Mouse (Mus musculus) lung, embryonic 14.5 days (tissue): ENCODE results near the gene Fam172a. TPM values are rescaled to one million over a fixed set of nuclear protein-coding genes. Genes with fewer than 3 reads are reported as not detected.

ENCODE experiments used
- ATAC-seq: fragments of 200-750 bp; cut with Nextera tagmentation; 2 replicates; pipeline ENCODE4 v1.8.0; 2017; ENCODE audit warnings: mild to moderate bottlenecking, moderate TSS enrichment, moderate library complexity; ENCODE audit not compliant: insufficient read depth
- DNase-seq: peaks from one replicate; pipeline ENCODE4 v3.0.0-alpha.2; 2015
- H3K27ac ChIP-seq: fragments of 300-500 bp; sonication (generic); 2 replicates; pipeline ENCODE4 v1.5.1; 2014; ENCODE audit warnings: low read depth, mild to moderate bottlenecking, moderate library complexity
- H3K27me3 ChIP-seq: fragments of 300-500 bp; sonication (generic); 2 replicates; pipeline ENCODE4 v1.6.1; 2014; ENCODE audit warnings: low read length, control low read depth; ENCODE audit not compliant: insufficient read depth
- H3K36me3 ChIP-seq: fragments of 300-500 bp; sonication (generic); 2 replicates; pipeline ENCODE4 v1.6.1; 2014; ENCODE audit warnings: control low read depth; ENCODE audit not compliant: insufficient read depth
- H3K4me1 ChIP-seq: fragments of 300-500 bp; sonication (generic); 2 replicates; pipeline ENCODE4 v1.6.1; 2014; ENCODE audit warnings: antibody characterized with exemption, control low read depth; ENCODE audit not compliant: insufficient read depth
- H3K4me2 ChIP-seq: fragments of 300-500 bp; sonication (generic); 2 replicates; pipeline ENCODE4 v1.6.1; 2014; ENCODE audit warnings: mild to moderate bottlenecking
- H3K4me3 ChIP-seq: fragments of 300-500 bp; sonication (generic); 2 replicates; pipeline ENCODE4 v1.5.1; 2014; ENCODE audit warnings: low read depth, low read length
- H3K9ac ChIP-seq: fragments of 300-500 bp; sonication (generic); 2 replicates; pipeline ENCODE4 v1.6.1; 2014
- H3K9me3 ChIP-seq: fragments of 300-500 bp; sonication (generic); 2 replicates; pipeline ENCODE4 v1.6.1; 2016; ENCODE audit warnings: low read depth, low read length, control low read depth
- CTCF ChIP-seq: IDR thresholded peaks from 2 replicates; pipeline ENCODE4 v1.5.1; 2016; ENCODE audit warnings: antibody characterized with exemption, low read depth
- WGBS: fragments of 180-500 bp; shearing (Covaris S2); extraction: QIAGEN DNeasy Blood & Tissue Kit; methylation state at CpG from one replicate; pipeline ENCODE4 v1.1.7; 2014; 5-methylcytosine and 5-hydroxymethylcytosine counted together
- polyA plus RNA-seq: library from polyadenylated mRNA; unstranded; fragments of >200 nt; fragmentation: Nextera tagmentation; extraction: Ambion mirVana; gene quantifications from 2 replicates; pipeline ENCODE4 v1.2.1, GENCODE M21; 2014

Gene Fam172a
- polyA plus RNA-seq, 1 experiment from 2014 or later: 31.4 TPM

DNA sequence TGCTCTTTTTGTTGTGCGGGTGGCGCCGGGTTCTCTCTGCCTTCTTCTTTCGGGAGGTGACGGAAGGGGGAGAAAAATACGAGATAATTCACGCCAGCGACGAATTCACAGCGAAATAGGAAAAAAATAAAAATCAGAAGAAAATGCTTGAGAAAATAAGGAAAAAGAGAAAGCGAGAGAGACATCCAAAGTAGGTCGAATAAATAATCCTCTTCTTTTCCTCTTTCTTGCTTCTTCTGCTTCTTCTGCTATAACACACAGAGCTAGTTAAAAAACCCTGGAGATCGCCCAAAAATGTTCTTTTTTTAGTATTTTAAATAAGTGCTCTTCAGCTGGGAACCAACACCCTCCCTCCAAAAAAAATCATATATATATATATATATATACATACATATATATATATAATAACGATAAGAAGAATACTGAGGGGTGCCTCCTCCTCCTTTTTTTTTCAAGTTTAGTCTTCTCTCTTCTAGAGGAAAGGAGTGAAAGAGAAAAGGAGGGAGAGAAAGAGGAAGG, 497.9 kb downstream of the Fam172a start, which contains the start of gene Nr2f1:
Nr2f1 (minus strand) TSS at position 116 of the 519 bp plus-strand sequence.
- H3K9me3 ChIP-seq: no peaks in the 10 kb centered on the region
- peaks cover 27% of the 10 kb centered on the region for H3K27me3 ChIP-seq
- peak within 1 kb of the TSS; percentile 91 for H3K27ac ChIP-seq
- H3K4me3 ChIP-seq: peak within 1 kb of the TSS; percentile 58
- 1% methylated on average over 14 of the region's 14 CpGs for WGBS
- peak within 1 kb of the TSS; percentile 67 for H3K9ac ChIP-seq
- ATAC-seq: no peak
- DNase-seq: peak; percentile 33
- peaks cover 7% of the 10 kb centered on the region; the same call in 1 of the 2 replicates for H3K36me3 ChIP-seq
- peaks cover 5% of the 10 kb centered on the region for H3K4me1 ChIP-seq
- peak within 1 kb of the TSS; percentile 80 for H3K4me2 ChIP-seq
- no peak for TF ChIP-seq CTCF

DNA sequence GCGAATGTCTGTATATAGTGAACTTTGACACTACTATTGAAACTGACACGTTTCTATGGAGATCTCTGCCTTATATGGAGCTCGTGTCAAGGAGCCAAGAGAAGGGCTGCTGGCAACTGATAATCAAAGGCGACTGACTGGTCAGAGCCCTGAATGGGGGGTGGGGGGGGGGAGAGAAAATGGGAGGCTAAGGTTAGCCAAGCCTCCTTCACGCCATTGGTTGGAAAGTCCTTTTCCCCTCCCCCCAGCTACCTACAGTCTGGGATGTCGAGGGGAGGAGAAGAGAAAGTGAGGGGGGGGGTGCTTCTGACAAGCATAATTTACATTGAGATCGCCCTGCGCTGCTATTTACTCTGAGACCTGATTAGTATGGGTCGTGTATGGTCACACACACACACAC, 498.6 kb downstream of the Fam172a start:
- 2% methylated on average over 9 of the region's 9 CpGs for WGBS
- TF ChIP-seq CTCF: no peak
- Histone ChIP-seq H3K9ac (no peak overlapping the region), H3K9me3 (no peaks in the 10 kb centered on the region), H3K4me3 (peak overlapping the region; percentile 58), H3K27me3 (peaks cover 23% of the 10 kb centered on the region), H3K4me1 (no peaks in the 10 kb centered on the region), H3K36me3 (peaks cover under 1% of the 10 kb centered on the region; the same call in 1 of the 2 replicates), H3K27ac (no peak overlapping the region), H3K4me2 (peak overlapping the region; percentile 80)
- peak; percentile 89 for DNase-seq
- peak; percentile 45 for ATAC-seq

DNA sequence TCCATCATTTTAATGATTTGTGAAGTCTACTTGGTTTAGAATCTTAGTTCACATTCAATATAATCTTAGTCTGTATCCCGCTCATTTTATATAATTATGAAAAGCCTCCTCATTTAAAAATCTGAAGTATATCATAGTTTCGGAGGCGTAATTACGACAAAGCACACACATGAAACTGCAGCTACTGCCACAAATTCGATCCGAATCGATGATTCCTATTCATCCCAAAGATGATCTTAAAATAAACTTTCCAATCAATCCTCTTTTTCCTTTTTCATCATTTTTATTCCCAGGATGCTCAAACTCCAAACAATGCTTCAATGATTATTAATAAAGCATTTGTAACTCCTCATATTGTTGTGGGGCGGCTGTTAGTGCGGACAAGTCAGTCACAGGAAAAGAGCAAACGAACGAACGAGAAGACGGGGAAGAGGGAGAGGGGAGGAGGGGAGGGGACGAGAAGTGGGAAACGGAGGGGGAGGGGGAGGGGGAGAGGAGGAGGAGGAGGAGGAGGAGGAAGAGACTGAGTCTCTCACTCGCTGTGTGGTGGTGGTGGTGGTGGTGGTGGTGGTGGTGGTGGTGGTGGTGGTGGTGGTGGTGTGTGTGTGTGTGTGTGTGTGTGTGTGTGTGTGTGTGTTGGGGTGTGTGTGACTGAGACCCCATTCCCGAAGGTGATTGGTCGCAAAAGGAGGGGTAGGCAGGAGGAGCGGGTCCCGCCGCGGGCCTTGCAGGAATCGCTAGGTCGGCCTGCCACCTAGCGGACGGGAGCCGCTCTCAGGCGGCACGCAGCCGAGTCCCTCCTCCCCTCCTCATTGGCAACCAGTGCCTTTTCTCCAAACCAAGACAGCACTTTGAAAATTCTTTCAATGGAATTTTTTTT, 499.4 kb downstream of the Fam172a start:
- peak; percentile 59 for ATAC-seq
- Histone ChIP-seq H3K36me3 (no peaks in the 10 kb centered on the region), H3K9ac (peak overlapping the region; percentile 35; the same call in 1 of the 2 replicates), H3K9me3 (no peaks in the 10 kb centered on the region), H3K4me3 (peak overlapping the region; percentile 58), H3K27ac (0 out of 2 replicates have a peak overlapping the region, but pooled peaks have one; percentile 12), H3K27me3 (peaks cover 21% of the 10 kb centered on the region), H3K4me2 (peak overlapping the region; percentile 80), H3K4me1 (no peaks in the 10 kb centered on the region)
- TF ChIP-seq CTCF: peak; percentile 88
- WGBS: under 1% methylated on average over 27 of the region's 30 CpGs
- DNase-seq: peak; percentile 96

DNA sequence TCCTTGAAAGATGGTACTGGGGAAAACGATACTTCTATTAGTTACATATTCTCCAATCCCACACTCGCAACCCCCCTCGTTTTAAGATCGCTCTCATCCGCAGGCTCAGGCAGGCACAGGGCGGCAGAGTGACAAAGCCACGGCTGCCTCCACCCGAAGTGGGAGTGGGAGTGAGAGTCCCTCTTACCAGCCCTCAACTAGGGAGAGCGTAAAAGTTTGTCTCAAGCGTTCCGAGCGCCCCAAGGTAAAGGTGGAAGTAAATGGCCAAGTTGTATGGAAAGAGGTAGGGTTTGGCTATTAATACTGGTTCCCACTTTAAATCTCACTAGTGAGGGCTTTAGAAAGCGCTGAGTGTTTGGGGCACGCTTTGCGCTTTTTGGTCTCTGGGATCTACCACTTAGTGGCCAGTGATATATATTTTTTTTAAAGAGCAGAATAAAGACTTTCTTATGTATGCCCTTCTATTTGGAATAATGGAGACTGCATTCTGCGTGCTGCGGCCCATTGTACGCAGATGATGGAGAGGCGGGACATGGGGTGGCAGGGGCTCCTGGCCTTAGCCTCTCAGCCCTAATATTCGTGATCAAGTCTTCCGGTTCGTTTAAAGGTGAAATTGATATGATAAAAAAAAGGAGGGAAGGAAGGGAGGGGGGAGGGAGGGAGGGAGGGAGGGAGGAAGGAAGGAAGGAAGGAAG, 500.2 kb downstream of the Fam172a start:
- H3K4me2 ChIP-seq: peak overlapping the region; percentile 80
- peak overlapping the region; percentile 59; the same call in 1 of the 2 replicates for H3K27ac ChIP-seq
- DNase-seq: peak; percentile 45
- no peaks in the 10 kb centered on the region for H3K9me3 ChIP-seq
- ATAC-seq: peak; percentile 21
- H3K4me1 ChIP-seq: no peaks in the 10 kb centered on the region
- WGBS: under 1% methylated on average over 22 of the region's 22 CpGs
- peaks cover 22% of the 10 kb centered on the region for H3K27me3 ChIP-seq
- no peaks in the 10 kb centered on the region for H3K36me3 ChIP-seq
- no peak for TF ChIP-seq CTCF
- peak overlapping the region; percentile 58 for H3K4me3 ChIP-seq
- H3K9ac ChIP-seq: peak overlapping the region; percentile 35; the same call in 1 of the 2 replicates

DNA sequence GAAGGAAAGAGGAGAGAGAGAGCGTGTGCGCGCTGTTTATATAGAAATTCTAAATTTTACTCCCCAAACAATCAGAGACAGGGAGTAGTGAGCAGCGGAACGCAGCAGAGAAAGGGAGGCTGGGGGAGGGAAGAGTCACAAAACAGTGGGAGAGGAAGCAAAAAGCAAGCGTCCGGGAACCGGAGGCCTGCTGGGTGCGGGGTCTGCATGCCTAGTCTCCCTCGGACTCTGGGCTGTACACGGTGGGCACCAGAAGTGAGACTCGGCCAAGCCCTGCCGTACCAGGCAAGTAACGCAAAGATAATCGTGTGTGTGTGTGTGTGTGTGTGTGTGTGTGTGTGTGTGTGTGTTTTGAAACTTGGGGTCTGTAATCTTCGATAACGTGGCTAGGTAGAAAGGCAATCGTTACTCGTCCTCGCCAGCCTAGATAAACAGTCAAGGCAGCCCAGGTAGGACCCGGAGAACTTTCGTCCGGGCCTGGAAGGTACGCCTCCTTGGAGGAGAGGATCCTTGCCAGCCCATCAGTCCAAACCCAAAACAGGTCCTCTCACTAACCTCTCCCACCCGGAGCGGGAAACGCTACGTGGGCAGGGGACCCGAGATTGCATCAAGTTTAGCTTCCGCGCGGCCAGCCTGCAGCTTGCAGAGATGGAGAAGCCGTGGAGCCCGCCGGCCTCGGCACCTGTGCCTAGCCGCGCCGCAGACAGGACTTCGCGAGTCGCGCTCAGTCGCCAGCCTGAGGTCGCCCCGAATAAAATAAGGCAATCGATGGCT, 500.9 kb downstream of the Fam172a start:
- WGBS: under 1% methylated on average over 47 of the region's 47 CpGs
- H3K27ac ChIP-seq: peak overlapping the region; percentile 89; the same call in 1 of the 2 replicates
- H3K4me2 ChIP-seq: peak overlapping the region; percentile 80
- peak overlapping the region; percentile 58 for H3K4me3 ChIP-seq
- H3K4me1 ChIP-seq: no peaks in the 10 kb centered on the region
- H3K9ac ChIP-seq: peak overlapping the region; percentile 59
- H3K36me3 ChIP-seq: no peaks in the 10 kb centered on the region
- DNase-seq (peak; percentile 67), ATAC-seq (no peak)
- H3K27me3 ChIP-seq: peaks cover 21% of the 10 kb centered on the region
- no peak for TF ChIP-seq CTCF
- H3K9me3 ChIP-seq: no peaks in the 10 kb centered on the region

DNA sequence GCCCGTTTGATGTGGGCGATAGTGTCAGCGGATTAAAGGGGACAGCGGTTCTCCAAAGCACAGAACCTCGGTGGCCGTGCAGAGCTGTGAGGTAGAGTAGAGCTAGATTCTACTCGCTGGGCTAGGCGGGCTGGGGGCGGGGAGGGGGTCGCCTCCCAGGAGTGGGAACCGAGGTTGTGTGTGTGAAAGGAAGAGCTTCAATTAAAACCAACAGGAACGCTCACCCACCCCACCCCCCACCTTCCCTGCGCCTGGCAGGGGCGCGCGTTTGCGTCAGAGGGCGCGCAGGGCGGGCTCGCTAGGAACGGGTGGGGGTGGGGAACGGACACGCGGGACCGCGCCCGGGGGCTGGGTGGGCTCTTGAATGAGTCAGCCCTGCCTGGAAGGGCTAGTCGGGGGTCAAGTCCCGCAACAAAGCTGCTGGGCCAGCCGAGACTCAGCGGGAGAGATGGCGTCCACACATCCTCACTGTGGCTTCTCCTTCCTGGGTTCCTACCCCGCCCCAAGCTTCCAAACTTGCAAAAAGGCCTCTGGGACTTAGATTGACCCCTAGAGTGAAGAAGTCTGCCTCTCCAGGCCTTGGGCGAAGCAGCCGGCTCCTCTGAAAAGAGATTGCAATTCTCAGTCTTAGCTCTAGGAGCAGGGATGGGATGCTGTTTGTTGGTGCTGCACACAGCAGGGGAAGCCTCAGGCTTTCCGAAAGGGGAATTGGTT, 501.7 kb downstream of the Fam172a start:
- 1% methylated on average over 37 of the region's 37 CpGs for WGBS
- peak overlapping the region; percentile 58 for H3K4me3 ChIP-seq
- peak overlapping the region; percentile 89 for H3K27ac ChIP-seq
- H3K9ac ChIP-seq: peak overlapping the region; percentile 59
- H3K4me1 ChIP-seq: no peaks in the 10 kb centered on the region
- DNase-seq (peak; percentile 84), ATAC-seq (peak; percentile 50)
- no peaks in the 10 kb centered on the region for H3K36me3 ChIP-seq
- H3K9me3 ChIP-seq: no peaks in the 10 kb centered on the region
- peak overlapping the region; percentile 80 for H3K4me2 ChIP-seq
- H3K27me3 ChIP-seq: peaks cover 27% of the 10 kb centered on the region
- TF ChIP-seq CTCF: peak; percentile 60
